Mouse (Mus musculus): ENCODE data around the gene Dnajc4. TPM values are rescaled to one million over a fixed set of nuclear protein-coding genes. Genes with fewer than 3 reads are reported as not detected.
A peak's percentile ranks its signal among the peaks of the same experiment; 100 is the strongest.

The Dnajc4 gene
- polyA plus RNA-seq, 1 experiment from 2014 or later, result 21.3 TPM

- DNase-seq (ENCODE audit: low spot score), result no peak
Measured at GRCm38 (mm10) chr19:6949532-6949931, 42.8 kb downstream of the Dnajc4 start.

- no peak for DNase-seq (ENCODE audit: low spot score)
Measured at GRCm38 (mm10) chr19:6948186-6948585, 44.2 kb downstream of the Dnajc4 start.

- DNase-seq (ENCODE audit: low spot score), result no peak
Measured at GRCm38 (mm10) chr19:6947742-6948141, 44.6 kb downstream of the Dnajc4 start.

- DNase-seq (ENCODE audit: low spot score), result no peak
Measured at GRCm38 (mm10) chr19:6943709-6944108, 48.7 kb downstream of the Dnajc4 start.

- no peak for DNase-seq (ENCODE audit: low spot score)
Measured at GRCm38 (mm10) chr19:6942764-6943163, 49.6 kb downstream of the Dnajc4 start.

GRCm38 (mm10) chr19:6942249-6942691 is 50.1 kb downstream of the Dnajc4 start, which contains the start of gene Gpr137:
TSS of gene Gpr137 (minus strand) at chr19:6942480.
- DNase-seq (ENCODE audit: low spot score), result peak; percentile 92

GRCm38 (mm10) chr19:6941372-6942248 is 50.8 kb downstream of the Dnajc4 start, which contains the start of gene Bad:
TSS of gene Bad (plus strand) at chr19:6941861.
- peak; percentile 94 for DNase-seq (ENCODE audit: low spot score)

- no peak for DNase-seq (ENCODE audit: low spot score)
Measured at GRCm38 (mm10) chr19:6940396-6941351, 51.7 kb downstream of the Dnajc4 start.

- DNase-seq (ENCODE audit: low spot score), result no peak
Measured at GRCm38 (mm10) chr19:6939106-6940002, 53.0 kb downstream of the Dnajc4 start.

Other genes with a start within 250 kb of the Dnajc4 start
- gene Rps6ka4, start 151.9 kb downstream of the Dnajc4 start, polyA plus RNA-seq (2015; fragmentation: Nextera tagmentation; extraction: Ambion mirVana), result 9.9 and 11.8 TPM in 2 replicates
- gene Ccdc88b, start 134.4 kb downstream of the Dnajc4 start, polyA plus RNA-seq (2015; fragmentation: Nextera tagmentation; extraction: Ambion mirVana), result 18.8 and 23.0 TPM in 2 replicates
- gene Trmt112, start 82.9 kb downstream of the Dnajc4 start, polyA plus RNA-seq (2015; fragmentation: Nextera tagmentation; extraction: Ambion mirVana), result 234 and 240 TPM in 2 replicates
- 276 and 282 TPM in 2 replicates for gene Prdx5, start 82.5 kb downstream of the Dnajc4 start, polyA plus RNA-seq (2015; fragmentation: Nextera tagmentation; extraction: Ambion mirVana)
- 11.4 and 13.7 TPM in 2 replicates for gene Esrra, start 70.8 kb downstream of the Dnajc4 start, polyA plus RNA-seq (2015; fragmentation: Nextera tagmentation; extraction: Ambion mirVana)
- gene Catsperz, start 67.2 kb downstream of the Dnajc4 start, polyA plus RNA-seq (2015; fragmentation: Nextera tagmentation; extraction: Ambion mirVana), result 7.4 and 8.0 TPM in 2 replicates
- 3.6 and 5.0 TPM in 2 replicates for gene Kcnk4, start 58.1 kb downstream of the Dnajc4 start, polyA plus RNA-seq (2015; fragmentation: Nextera tagmentation; extraction: Ambion mirVana)
- 66.7 and 69.9 TPM in 2 replicates for gene Bad, start 50.7 kb downstream of the Dnajc4 start, polyA plus RNA-seq (2015; fragmentation: Nextera tagmentation; extraction: Ambion mirVana)
- 12.3 and 19.5 TPM in 2 replicates for gene Gpr137, start 50.1 kb downstream of the Dnajc4 start, polyA plus RNA-seq (2015; fragmentation: Nextera tagmentation; extraction: Ambion mirVana)
- 421 and 425 TPM in 2 replicates for gene Ppp1r14b, start 17.6 kb downstream of the Dnajc4 start, polyA plus RNA-seq (2015; fragmentation: Nextera tagmentation; extraction: Ambion mirVana)
- 6.2 and 7.3 TPM in 2 replicates for gene Plcb3, start 16.1 kb downstream of the Dnajc4 start, polyA plus RNA-seq (2015; fragmentation: Nextera tagmentation; extraction: Ambion mirVana)
- 90.6 and 99.5 TPM in 2 replicates for gene Fkbp2, start 12.1 kb downstream of the Dnajc4 start, polyA plus RNA-seq (2015; fragmentation: Nextera tagmentation; extraction: Ambion mirVana)
- gene Vegfb, start 4.9 kb downstream of the Dnajc4 start, polyA plus RNA-seq (2015; fragmentation: Nextera tagmentation; extraction: Ambion mirVana), result 23.9 and 24.8 TPM in 2 replicates
- gene Nudt22, start 3.5 kb upstream of the Dnajc4 start, polyA plus RNA-seq (2015; fragmentation: Nextera tagmentation; extraction: Ambion mirVana), result 32.4 and 34.6 TPM in 2 replicates
- gene Trpt1, start 3.6 kb upstream of the Dnajc4 start, polyA plus RNA-seq (2015; fragmentation: Nextera tagmentation; extraction: Ambion mirVana), result 5.2 and 5.8 TPM in 2 replicates
- 217 and 226 TPM in 2 replicates for gene Fermt3, start 26.9 kb upstream of the Dnajc4 start, polyA plus RNA-seq (2015; fragmentation: Nextera tagmentation; extraction: Ambion mirVana)
- 149 and 196 TPM in 2 replicates for gene Stip1, start 47.4 kb upstream of the Dnajc4 start, polyA plus RNA-seq (2015; fragmentation: Nextera tagmentation; extraction: Ambion mirVana)
- 15.3 and 16.6 TPM in 2 replicates for gene Macrod1, start 64.2 kb upstream of the Dnajc4 start, polyA plus RNA-seq (2015; fragmentation: Nextera tagmentation; extraction: Ambion mirVana)
- gene Flrt1, start 113.2 kb upstream of the Dnajc4 start, polyA plus RNA-seq (2015; fragmentation: Nextera tagmentation; extraction: Ambion mirVana), result 1.3 and 1.5 TPM in 2 replicates
- gene Otub1, start 213.7 kb upstream of the Dnajc4 start, polyA plus RNA-seq (2015; fragmentation: Nextera tagmentation; extraction: Ambion mirVana), result 166 TPM in 2 replicates
- 1,177 and 1,274 TPM in 2 replicates for gene Cox8a, start 225.0 kb upstream of the Dnajc4 start, polyA plus RNA-seq (2015; fragmentation: Nextera tagmentation; extraction: Ambion mirVana)
- gene Naa40, start 248.6 kb upstream of the Dnajc4 start, polyA plus RNA-seq (2015; fragmentation: Nextera tagmentation; extraction: Ambion mirVana), result 63.9 TPM in 2 replicates